Mouse (Mus musculus) heart, adult 11 months (tissue): Measurements from ENCODE around the gene Ormdl2.

Experiments used
- DNase-seq: peaks from one replicate; pipeline ENCODE4 v3.0.0; 2022

The Ormdl2 gene

DNA sequence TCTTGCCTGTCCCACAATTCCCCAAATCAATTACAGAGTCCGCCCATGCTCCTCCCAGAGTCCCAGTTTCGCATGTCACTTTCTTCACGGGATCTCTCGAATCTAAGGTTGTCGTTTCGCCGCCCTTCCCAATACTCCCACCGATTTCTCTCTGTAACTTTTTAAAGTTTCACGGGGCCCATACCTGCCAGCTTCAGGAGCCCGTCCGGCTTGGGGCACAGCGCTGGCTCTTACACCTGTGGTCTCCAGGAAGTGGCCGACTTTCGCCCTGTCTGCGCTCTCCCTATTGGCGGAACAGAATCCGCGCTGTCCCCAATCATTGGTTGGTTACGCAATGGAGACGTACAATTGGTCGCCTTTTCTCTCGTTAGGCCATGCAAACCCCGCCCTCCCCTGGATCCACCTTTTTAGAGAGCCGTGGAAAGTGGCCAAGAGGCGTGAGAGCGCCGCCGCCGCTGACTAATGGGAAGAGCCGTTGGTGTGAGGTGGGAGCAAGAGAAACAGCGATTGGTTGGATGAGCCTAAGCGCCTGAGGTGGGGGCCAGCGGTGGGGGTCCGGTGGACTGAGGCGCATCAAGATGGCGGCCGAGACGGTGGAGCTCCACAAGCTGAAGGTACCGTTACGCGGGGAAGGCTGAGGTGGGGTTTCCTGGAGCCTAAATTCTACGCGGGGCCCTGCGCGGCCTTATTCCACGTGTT is at the start of gene Ormdl2:
Gene Ormdl2, minus strand, starts transcription at position 288 of the 699 bp plus-strand sequence.
- DNase-seq, result peak; percentile 100

DNA sequence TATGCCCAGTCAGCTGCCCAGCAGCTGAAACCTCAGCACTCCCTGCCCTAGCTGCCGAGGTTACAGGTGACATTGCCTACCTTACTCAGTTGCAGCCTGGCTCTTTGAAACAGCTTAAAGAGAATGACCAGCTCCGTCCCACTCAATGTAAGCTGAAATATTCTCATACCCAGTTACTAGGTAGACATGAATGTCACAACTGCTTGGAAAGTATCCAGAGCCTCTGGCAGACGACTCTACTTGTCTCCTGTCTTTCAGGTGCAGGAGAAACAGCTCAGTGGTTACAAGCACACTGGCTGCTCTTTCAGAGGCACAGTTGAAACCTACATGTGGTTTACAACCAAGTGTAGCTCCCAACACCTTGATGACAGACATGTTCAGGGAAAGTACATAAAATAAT is 48.9 kb upstream of the Ormdl2 start:
- DNase-seq, result peak; percentile 53

DNA sequence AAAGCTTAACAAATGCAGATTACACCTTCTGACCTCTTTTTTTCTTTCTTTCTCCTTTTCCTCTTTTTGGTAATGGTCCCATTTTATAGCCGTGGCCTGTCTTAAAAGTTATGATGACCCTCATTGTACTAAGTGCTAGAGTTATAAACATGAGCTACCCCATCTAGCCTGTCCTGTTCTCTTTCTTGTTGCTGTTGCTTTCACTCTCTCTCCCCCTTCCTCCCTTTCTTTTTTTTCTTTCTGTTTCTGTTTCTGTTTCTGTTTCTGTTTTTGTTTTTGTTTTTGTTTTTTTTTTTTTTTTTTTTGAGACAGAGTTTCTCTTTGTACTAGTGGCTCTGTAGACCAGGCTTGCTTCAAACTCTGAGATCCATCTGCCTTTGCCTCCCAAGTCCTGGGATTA is 45.1 kb upstream of the Ormdl2 start:
- DNase-seq, result no peak

DNA sequence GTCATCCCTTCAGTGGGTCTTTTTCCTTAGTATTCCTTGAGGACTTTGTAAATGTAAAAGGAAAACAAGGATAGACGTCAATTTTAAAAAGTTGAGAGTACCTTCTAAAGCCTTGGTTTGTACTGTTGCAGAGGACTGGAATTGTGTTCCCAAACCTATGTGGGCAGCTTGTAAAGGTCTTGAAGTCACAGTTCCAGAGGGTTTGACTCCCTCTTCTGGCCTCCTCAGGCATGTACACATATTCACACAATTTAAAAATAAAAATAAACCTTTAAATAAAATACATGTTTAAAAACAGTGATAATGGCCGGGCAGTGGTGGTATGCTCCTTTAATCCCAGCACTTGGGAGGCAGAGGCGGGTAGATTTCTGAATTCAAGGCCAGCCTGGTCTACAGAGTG is 44.6 kb upstream of the Ormdl2 start:
- DNase-seq, result no peak

DNA sequence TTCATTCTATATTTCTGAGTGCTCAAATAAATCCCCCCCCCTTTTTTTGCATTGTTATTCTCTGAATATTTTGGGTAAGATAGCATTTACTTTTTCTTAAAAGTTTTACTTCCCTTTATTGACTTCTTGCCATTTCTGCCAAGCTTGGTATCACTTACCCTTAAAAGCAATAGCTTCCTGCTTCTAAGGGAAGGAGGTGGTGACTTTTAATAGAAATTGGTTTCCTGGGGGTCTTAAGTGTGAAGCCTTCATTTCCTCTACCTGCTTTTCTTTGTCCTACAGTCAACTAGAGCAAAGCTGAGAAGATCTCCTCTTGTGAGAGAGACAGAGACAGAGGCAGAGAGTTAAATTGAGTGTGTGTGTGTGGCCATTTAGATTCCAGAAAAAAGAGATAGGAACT is 39.7 kb upstream of the Ormdl2 start:
- DNase-seq, result no peak

DNA sequence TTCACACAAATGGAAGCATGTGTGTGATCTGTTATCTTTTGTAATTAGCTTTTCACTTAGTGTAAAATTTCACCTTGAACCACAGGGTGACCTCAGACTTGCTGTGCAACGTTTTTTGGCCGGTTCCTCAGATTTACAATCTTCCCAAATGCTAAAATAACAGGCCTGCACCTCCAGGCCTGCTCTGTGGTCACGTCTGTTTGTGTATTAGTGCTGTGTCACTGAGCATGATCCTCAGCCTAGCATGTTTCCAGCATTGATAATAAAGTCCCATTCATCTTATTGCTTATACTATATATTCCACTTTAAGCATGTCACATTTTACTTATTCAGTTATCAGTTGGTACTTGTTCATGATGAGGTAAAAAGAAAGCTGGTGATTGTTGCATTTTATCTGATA is 28.9 kb upstream of the Ormdl2 start:
- no peak for DNase-seq

DNA sequence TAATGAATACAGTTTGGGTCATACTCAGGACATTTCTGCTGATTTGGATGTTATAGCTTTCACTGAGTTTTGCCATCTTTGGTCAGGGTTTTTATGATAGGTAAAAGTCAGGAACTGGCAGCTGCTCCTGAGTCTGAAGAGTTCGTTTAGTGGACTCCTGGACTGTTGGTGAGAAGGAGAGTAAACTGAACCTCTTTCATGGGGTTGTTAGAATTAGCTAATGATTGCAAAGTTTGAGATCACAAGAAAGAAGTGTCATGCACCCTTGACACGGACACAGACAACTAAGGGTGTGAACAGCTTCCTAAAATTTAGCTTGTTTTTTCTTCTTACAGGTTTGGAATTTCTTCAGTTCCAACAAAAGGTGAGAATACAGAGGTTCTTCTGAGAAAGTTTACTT is 27.0 kb upstream of the Ormdl2 start:
- DNase-seq, result no peak

DNA sequence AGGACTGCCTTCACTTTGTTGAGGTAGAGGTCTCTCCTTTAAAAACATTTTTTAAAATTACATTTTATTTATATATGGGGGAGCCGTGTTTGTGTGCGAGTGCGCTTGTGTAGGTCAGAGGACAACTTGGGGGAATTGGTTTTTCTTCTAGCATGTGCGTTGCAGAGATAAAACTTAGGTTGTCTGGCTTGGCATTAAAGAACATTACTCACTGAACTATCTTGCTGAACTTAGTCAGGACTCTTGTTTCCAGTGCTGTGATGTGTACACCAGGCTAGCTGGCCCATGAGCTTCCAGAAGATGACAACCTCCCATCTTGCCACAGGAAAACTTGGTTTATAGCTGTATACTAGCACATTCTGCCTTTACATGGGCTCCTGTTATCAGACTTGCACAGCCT is 25.2 kb upstream of the Ormdl2 start:
- DNase-seq, result peak; percentile 19

DNA sequence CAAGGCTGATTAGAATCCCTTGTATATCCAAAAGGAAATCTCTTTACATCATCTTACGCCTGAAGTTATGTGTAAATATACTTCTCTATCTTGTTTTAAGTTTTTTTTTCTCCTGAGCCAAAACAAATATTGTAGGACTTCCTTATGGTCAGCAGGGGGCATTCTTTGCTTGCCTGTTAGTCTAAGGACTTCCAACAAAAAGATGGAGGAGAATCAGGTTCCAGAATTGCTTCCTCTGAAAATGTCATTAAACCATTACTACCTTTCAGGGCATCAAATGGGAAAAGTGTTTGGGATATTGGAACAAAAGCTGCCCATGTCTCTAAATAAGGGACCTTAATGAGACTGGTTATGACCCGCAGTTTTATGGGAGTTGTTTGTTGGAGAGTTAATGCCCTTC is 24.1 kb upstream of the Ormdl2 start:
- DNase-seq, result no peak

DNA sequence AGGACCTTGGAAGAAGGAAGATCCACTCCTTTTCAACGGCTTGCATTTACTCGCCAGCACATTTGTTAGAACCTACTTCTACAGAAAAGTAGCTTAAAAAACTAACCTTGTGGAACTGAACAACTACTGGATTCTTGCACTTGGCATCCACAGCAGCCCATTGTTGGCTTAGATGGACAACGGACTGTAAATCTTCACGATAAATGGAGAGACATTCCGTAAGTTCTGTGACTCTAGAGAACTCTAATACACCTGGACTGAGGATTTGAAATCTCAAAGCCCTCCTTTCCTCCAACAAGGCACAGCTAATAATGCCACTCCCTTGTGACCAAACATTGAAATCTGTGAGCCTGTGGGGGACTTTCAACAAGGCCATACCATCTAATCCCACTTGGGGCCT is 21.8 kb upstream of the Ormdl2 start:
- peak; percentile 59 for DNase-seq

DNA sequence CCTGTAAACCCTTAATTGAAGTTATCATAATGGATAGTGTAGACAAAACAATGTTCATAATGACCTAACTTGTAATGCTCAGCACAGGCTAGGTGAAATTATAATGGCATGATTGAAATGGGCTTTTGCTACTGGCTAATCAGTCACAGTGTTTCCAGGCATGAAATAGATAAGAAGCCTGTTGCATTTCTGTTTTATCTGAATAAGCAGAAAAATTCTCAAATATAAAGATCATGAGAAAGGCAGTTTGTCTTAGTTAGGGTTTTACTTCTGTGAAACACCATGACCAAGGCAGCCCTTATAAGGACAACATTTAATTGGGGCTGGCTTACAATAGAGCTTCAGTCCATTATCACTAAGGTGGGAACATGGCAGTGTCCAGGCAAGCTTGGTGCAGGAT is 19.2 kb upstream of the Ormdl2 start:
- no peak for DNase-seq

DNA sequence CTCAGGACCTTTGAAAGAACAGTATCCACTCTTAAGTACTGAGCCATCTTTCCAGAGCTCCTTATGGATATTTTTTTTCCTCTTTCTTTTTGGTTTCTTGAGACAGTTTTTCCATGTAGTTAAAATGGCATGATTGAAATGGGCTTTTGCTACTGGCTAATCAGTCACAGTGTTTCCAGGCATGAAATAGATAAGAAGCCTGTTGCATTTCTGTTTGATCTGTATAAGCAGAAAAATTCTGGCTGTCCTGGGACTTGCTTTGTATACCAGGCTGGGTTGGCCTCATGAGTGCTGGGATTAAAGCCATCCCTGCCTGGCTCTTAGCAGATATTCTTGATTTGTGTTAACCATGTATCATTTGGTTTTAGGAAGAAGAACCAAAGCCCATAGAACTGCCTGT is 18.0 kb upstream of the Ormdl2 start:
- no peak for DNase-seq

DNA sequence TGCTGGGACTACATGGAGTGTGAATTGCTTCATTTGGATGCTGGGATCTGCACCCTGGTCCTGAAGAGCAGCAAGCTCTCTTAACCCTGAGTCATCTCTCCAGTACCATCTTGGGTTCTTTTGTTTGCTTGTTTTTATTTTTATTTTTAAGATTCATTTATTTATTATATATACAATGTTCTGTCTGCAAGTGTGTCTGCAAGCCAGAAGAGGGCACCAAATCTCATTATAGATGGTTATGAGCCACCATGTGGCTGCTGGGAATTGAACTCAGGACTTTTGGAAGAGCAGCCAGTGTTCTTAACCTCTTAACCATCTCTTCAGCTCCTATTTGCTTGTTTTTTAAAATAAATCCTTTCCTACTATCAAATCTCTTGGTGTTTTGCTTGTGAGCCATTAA is 16.0 kb upstream of the Ormdl2 start:
- no peak for DNase-seq

DNA sequence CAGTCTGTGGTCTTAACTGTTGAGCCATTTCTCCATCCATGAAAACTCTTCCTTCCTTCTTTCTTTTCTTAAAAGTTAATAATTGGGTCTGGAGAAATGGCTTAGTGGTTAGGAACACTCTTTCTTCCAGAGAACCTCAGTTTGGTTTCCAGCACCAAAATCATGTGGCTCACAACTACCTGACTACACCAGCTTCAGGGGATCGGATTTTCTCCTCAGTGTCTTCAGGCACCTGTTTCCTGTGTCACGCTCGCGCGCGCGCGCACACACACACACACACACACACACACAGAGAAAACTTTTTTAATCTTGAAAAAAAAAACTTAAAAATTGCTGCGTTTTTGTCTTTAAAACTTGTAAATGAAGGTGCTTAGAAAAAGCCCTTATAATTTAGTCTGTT is 2.4 kb upstream of the Ormdl2 start:
- DNase-seq, result peak; percentile 66

DNA sequence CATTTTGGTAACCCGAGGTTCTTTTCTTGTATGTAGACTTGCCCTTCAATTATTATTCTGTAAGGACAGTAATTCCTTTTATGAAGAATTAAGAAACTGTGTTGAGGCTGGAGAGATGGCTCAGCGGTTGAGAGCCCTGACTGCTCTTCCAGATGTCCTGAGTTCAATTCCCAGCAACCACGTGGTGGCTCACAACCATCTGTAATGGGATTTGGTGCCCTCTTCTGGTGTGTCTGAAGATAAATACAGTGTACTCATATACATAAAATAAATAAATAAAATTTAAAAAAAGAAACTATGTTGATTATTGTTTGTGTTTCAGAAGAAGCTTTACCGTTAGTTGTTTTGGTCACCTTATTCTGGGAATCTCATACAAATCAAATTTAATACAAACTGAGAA is 1.6 kb upstream of the Ormdl2 start:
- DNase-seq, result peak; percentile 78

DNA sequence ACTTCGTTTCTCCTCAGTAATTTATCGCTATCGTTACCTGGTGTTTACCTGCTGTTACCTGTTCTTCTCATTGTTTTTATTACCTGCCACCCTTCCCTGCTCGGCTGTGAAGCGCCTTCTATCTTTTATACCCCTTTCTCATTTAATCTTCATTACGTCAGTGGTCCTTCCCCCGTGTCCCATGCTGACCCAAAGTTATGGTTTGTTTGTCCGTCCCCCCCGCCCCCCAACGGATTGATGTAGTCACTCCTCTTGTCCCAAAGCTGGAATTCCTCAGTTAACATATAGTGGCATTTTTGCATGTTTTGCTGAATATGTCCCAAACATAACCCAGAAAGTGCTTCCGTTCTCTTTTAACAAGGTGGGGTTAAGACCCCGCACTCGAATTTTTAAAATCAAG is 690 bp upstream of the Ormdl2 start:
- DNase-seq, result no peak

DNA sequence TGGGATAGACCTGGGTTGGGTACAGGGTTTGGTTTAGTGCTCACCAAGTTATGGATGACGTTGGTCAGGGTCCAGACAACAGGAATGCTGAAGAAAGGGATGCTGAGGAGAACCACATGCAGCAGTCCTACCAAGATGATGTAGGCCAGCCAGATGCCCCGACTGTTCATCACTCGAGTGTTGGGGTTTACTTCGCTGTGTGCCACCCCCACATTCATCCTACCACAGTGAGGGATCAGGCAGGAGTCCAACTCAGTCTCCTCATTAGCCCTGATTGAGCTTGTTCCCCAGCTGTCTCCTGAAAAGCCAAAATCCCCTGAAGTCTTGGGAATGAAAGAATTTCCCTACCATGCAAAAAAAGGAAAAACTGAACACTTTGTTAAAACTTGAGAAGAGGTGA is 1.2 kb downstream of the Ormdl2 start:
- DNase-seq, result peak; percentile 84

DNA sequence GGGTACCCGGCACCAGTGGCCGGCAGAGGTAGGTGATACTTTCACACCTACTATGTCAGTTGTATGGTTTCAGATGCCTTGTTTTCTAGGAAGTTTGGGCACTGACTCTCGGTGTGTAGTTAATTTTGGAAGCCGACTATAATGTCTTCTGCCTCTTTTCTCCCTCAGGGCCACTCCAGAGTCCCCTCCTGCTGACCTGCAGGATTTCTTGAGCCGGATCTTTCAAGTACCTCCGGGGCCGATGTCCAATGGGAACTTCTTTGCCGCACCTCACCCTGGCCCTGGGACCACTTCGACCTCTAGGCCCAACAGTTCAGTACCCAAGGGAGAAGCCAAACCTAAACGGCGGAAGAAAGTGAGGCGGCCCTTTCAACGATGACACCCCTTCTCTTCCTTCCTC is 4.4 kb downstream of the Ormdl2 start, which contains the start of gene Sarnp:
Gene Sarnp, plus strand, starts transcription at position 301 of the 400 bp plus-strand sequence.
- DNase-seq, result peak; percentile 84

DNA sequence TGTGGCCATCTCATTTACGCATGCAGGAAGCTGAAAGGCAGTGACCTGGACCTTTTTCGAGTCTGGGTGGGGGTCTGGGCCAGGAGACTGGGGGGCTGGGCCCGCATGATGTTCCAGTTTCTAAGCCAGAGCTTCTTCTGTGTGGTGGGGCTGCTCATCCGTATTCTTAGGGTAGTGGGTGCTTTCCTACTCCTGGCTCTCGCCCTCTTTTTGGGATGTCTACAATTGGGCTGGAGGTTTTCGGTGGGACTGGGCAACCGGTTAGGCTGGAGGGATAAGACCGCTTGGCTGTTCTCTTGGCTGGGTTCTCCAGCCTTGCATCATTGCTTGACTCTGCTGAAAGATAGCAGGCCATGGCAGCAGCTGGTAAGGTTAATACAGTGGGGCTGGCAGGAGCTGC is 14.4 kb downstream of the Ormdl2 start:
- DNase-seq, result peak; percentile 94

DNA sequence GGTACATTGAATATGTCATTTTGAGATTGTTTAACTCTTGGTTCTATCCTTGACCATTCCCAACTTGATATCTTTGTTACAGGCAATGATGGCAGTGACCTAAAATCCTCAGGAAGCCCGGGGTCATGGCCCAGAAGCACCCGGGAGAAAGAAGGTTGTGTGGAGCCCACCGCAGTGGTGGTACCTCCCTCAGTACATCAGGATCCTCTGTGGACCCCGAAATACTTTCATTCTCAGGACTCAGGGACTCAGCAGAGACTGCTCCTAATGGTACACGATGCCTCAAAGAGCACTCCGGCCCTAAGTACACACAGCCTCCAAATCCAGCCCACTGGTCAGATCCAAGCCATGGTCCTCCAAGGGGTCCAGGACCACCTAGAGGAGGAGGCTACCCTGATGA is 15.4 kb downstream of the Ormdl2 start:
- peak; percentile 91 for DNase-seq

DNA sequence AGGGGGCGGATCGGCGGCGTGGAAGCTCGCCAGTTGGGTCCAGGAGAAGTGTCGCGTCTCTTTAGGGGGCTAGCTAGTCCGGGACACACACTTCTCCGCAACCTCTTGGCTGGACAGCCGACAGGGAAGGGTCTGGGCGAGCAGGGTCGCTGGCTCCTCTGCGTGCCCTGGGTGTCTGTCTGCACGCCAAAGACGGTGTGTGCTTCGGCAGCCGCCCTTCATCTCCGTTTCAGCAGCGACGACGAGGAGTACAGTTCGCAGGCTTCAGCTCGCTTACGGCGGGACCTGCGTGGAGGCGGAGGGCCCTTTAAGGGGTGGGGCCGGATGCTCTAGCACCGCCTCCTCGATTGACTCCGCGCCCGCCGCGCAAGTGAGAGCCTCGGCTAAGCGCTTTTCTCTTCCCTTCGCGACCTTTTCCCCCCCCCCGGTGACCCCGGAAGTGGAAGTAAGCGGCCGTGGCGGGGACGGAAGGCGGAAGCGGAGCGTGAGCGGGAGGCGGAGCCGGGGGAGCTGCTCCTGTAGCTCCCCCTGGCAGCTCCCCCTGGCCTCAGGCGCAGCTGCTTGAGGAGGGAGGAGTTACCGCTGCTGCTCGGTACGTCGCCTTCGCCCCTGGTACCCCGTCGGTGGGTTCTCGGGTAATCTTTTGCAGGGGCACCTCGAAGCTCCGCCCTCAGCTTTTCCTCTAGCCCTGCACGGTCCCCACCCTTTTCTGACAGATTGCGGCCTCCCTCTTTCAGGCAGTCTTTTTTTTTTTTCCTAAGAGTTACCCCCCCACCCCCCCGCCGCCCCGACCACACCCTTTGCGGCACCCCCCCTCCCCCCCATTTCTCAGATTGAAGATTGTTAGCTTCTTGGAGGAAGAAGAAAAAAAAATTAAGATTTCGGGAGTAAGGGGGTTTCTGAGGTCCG is 16.1 kb downstream of the Ormdl2 start:
- peak; percentile 99 for DNase-seq

DNA sequence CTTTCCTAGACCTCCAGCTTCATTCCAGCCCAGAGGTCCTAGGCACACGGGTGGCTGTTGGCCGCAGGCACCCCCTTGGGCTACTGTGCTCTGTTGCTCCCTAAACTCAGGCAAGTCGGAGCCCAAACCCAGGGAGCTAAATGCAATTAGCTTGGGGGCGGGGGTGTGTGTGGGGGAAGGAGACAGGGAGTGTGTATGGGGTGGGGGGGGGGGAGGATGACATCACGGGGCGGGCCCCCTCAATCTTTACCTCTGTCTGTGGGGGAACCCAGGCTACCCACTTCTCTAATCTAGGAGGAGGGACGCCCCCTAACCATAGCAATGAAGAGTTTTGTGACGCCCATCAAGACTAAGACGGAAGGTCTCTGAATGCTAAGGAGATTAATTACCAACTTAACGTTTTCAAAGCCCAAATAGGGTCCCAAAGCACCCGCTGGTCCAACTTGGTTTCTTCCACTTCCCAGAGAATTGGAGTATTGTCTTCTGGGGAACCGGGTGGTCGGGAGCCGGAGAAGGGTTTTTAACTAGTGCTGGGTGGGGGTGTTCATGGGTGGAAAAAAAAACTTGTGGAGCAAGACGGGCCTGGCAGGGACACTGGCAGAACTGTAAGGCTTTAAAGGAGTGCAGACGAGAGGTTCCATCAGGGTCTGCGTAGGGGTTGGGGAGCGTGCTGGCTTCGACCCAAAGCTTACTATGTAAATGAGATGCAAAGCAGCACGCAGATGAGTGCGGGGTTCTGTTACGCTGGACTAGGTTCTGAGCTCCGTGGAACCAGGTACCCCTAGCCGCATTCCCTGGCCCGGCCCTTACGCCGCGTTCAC is 17.0 kb downstream of the Ormdl2 start, which contains the start of gene Tmem198b:
Gene Tmem198b, minus strand, starts transcription at position 100 of the 821 bp plus-strand sequence.
- DNase-seq, result peak; percentile 98

DNA sequence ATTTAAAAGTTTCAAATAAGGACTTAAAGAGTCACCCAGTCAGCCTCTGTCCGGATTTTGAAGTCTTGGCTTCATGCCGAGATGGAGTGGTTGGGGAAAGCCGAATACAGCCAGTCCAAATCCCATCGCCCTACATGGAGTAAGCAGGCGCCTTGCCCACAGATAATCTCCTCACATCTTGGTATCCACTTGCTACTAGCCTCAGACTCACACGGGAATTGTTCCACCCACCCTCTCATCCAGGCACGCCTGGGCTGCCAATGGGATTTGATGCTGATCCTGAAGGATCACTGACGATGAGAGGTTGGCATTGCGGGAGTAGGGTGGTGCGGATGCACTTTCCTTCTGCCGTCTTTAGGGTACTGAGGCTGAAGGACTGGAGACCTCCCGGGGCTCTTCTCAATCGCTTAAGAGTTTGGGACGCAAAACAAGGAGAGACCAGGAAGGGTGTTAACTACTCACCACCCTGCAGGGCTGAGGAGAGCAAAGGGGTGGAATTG is 17.6 kb downstream of the Ormdl2 start, which contains the start of gene Dnajc14:
Gene Dnajc14, plus strand, starts transcription at position 292 of the 500 bp plus-strand sequence.
- peak; percentile 98 for DNase-seq
